Comparison of ENCODE assay signal across 33 mouse cellular contexts in genomic region chr13:41256126-41256525, GRCm38 (mm10). TPM values are rescaled to one million over a fixed set of nuclear protein-coding genes. Genes with fewer than 3 reads are reported as not detected.
"Had no signal": no experiment of that assay in that cellular context is flagged by ENCODE, and none has a peak within 500 bp of the region (broad histone marks: within the 10 kb centered on the region; RNA-seq: fewer than 3 reads in every experiment).

No protein-coding gene starts in this region.

- H3K4me3 ChIP-seq: embryonic facial prominence, embryonic 10.5 days; embryonic facial prominence, embryonic 12.5 days; embryonic facial prominence, embryonic 13.5 days; embryonic facial prominence, embryonic 15.5 days; erythroblast, embryonic 14.5 days; forebrain, embryonic 10.5 days; forebrain, embryonic 12.5 days; forebrain, embryonic 13.5 days; forebrain, embryonic 15.5 days; gastrocnemius, adult 2 months; heart, adult 2 months had no signal

- H3K9me3 ChIP-seq: embryonic facial prominence, embryonic 10.5 days; embryonic facial prominence, embryonic 12.5 days; embryonic facial prominence, embryonic 13.5 days; embryonic facial prominence, embryonic 15.5 days; forebrain, embryonic 10.5 days; forebrain, embryonic 12.5 days; forebrain, embryonic 13.5 days; forebrain, embryonic 15.5 days had no signal

- H3K4me1 ChIP-seq: embryonic facial prominence, embryonic 12.5 days had no signal

- DNase-seq: cerebellum, adult 2 months; cerebellum, adult 8-10 months; cerebellum, adult 9-10 months; cerebellum, adult 9-11 months; cerebellum, postnatal 14 days; cerebellum, postnatal 25 days; cerebellum, postnatal 36 days; embryo, embryonic 11 days; forebrain, postnatal 0 days; gastrocnemius, adult 2 months; gastrocnemius, postnatal 10 days; gastrocnemius, postnatal 14 days; gastrocnemius, postnatal 25 days; gastrocnemius, postnatal 36 days; heart, adult 11 months; heart, adult 18-20 months; heart, adult 2 months had no signal

- H3K9ac ChIP-seq: embryonic facial prominence, embryonic 12.5 days; embryonic facial prominence, embryonic 13.5 days; embryonic facial prominence, embryonic 15.5 days; forebrain, embryonic 12.5 days; forebrain, embryonic 13.5 days; forebrain, embryonic 15.5 days; forebrain, postnatal 0 days had no signal

- H3K36me3 ChIP-seq: embryonic facial prominence, embryonic 10.5 days; embryonic facial prominence, embryonic 12.5 days; embryonic facial prominence, embryonic 13.5 days; embryonic facial prominence, embryonic 15.5 days; forebrain, embryonic 10.5 days; forebrain, embryonic 12.5 days; forebrain, embryonic 15.5 days had no signal

- H3K4me2 ChIP-seq: embryonic facial prominence, embryonic 12.5 days; embryonic facial prominence, embryonic 13.5 days; embryonic facial prominence, embryonic 15.5 days; forebrain, embryonic 12.5 days; forebrain, embryonic 13.5 days; forebrain, embryonic 15.5 days had no signal

- H3K27ac ChIP-seq: embryonic facial prominence, embryonic 10.5 days; embryonic facial prominence, embryonic 12.5 days; embryonic facial prominence, embryonic 13.5 days; embryonic facial prominence, embryonic 15.5 days; forebrain, embryonic 10.5 days; forebrain, embryonic 12.5 days; forebrain, embryonic 13.5 days; forebrain, embryonic 15.5 days; gastrocnemius, adult 2 months; heart, adult 2 months had no signal

- ATAC-seq: forebrain, embryonic 13.5 days; forebrain, embryonic 14.5 days; forebrain, embryonic 15.5 days; forebrain, embryonic 16.5 days; forebrain, postnatal 0 days had no signal

- H3K27me3 ChIP-seq: embryonic facial prominence, embryonic 12.5 days; embryonic facial prominence, embryonic 13.5 days; embryonic facial prominence, embryonic 15.5 days; forebrain, embryonic 12.5 days; forebrain, embryonic 13.5 days; forebrain, embryonic 15.5 days had no signal

RNA-seq across cellular contexts. Expression of gene Gm17364, which starts 17.7 kb away (rescaled TPM):
- polyA plus RNA-seq: cerebellum, adult 2 months; cortical plate, adult 2 months; embryonic facial prominence, embryonic 10.5 days; embryonic facial prominence, embryonic 11.5 days; embryonic facial prominence, embryonic 12.5 days; embryonic facial prominence, embryonic 13.5 days; embryonic facial prominence, embryonic 14.5 days; embryonic facial prominence, embryonic 15.5 days; erythroblast, embryonic 14.5 days; forebrain, embryonic 10.5 days; forebrain, embryonic 11.5 days; forebrain, embryonic 12.5 days; forebrain, embryonic 13.5 days; forebrain, embryonic 14.5 days; forebrain, embryonic 15.5 days; forebrain, embryonic 16.5 days; forebrain, postnatal 0 days; frontal cortex, adult 2 months; heart, adult 2 months had no signal

RNA-seq across cellular contexts. Expression of gene Elovl2, which starts 35.9 kb away (rescaled TPM):
- polyA plus RNA-seq: erythroblast, embryonic 14.5 days had no signal
